Mouse (Mus musculus): ENCODE results near the gene Siah1b. TPM values are rescaled to one million over a fixed set of nuclear protein-coding genes. Genes with fewer than 3 reads are reported as not detected.

Siah1b gene
- total RNA-seq (2014; fragmentation: Nextera tagmentation): 17.5 and 19.5 TPM in 2 replicates
- 17.8 and 19.3 TPM in 2 replicates for total RNA-seq (2017)
- polyA plus RNA-seq (2012): 20.6 and 32.9 TPM in 2 replicates

GRCm38 (mm10) chrX:164076040-164076775 lies at the start of gene Siah1b:
TSS of gene Siah1b (minus strand) at chrX:164076493.
- peak within 1 kb of the TSS; percentile 75 for H3K4me3 ChIP-seq (ENCODE audit: low read depth, low read length)
- peak; percentile 97 for ATAC-seq (ENCODE audit: extremely low read depth, insufficient number of reproducible peaks, low FRiP score, poor library complexity, severe bottlenecking)
- peak; percentile 76 for DNase-seq (ENCODE audit: low spot score)
- H3K9me3 ChIP-seq (replicated peaks): no peaks in the 10 kb centered on the region
- peaks cover 26% of the 10 kb centered on the region for H3K36me3 ChIP-seq (replicated peaks)
- TF ChIP-seq GATA1 (IDR thresholded peaks at IDR 0.05; ENCODE audit: borderline replicate concordance, low read length) (no peak), POLR2AphosphoS5 (IDR thresholded peaks at IDR 0.05; ENCODE audit: insufficient replicate concordance, low read depth, low read length) (no peak), CTCF (IDR thresholded peaks at IDR 0.05; ENCODE audit: low read depth, low read length) (no peak), TAL1 (conservative IDR thresholded peaks at IDR 0.05; ENCODE audit: low read depth, low read length) (no peak), GATA2 (IDR thresholded peaks at IDR 0.05; ENCODE audit: borderline replicate concordance, low read depth, low read length) (no peak)
- H3K27me3 ChIP-seq (ENCODE audit: insufficient read depth, low read length): no peaks in the 10 kb centered on the region
- H3K4me1 ChIP-seq (ENCODE audit: insufficient read depth, low read depth, low read length): peaks cover 23% of the 10 kb centered on the region

GRCm38 (mm10) chrX:164123942-164124341 lies 47.6 kb upstream of the Siah1b start:
- H3K27me3 ChIP-seq (ENCODE audit: insufficient read depth, low read length): no peaks in the 10 kb centered on the region; the same call in 1 of the 2 replicates
- no peak for DNase-seq (ENCODE audit: low spot score)
- no peaks in the 10 kb centered on the region for H3K9me3 ChIP-seq (replicated peaks)
- H3K36me3 ChIP-seq (replicated peaks): no peaks in the 10 kb centered on the region
- TF ChIP-seq TAL1 (conservative IDR thresholded peaks at IDR 0.05; ENCODE audit: low read depth, low read length): no peak
- no peak for TF ChIP-seq GATA1 (IDR thresholded peaks at IDR 0.05; ENCODE audit: borderline replicate concordance, low read length)
- no peak for TF ChIP-seq GATA2 (IDR thresholded peaks at IDR 0.05; ENCODE audit: borderline replicate concordance, low read depth, low read length)
- TF ChIP-seq CTCF (IDR thresholded peaks at IDR 0.05; ENCODE audit: low read depth, low read length): no peak
- TF ChIP-seq POLR2AphosphoS5 (IDR thresholded peaks at IDR 0.05; ENCODE audit: insufficient replicate concordance, low read depth, low read length): no peak
- H3K4me1 ChIP-seq (ENCODE audit: insufficient read depth, low read depth, low read length): 0 out of 2 replicates have a peak, but pooled peaks cover 2% of the 10 kb centered on the region
- no peak overlapping the region for H3K4me3 ChIP-seq (ENCODE audit: low read depth, low read length)
- no peak for ATAC-seq (ENCODE audit: extremely low read depth, insufficient number of reproducible peaks, low FRiP score, poor library complexity, severe bottlenecking)

- DNase-seq (ENCODE audit: low spot score): no peak
- Histone ChIP-seq H3K4me1 (ENCODE audit: insufficient read depth, low read depth, low read length) (peaks cover 8% of the 10 kb centered on the region), H3K27me3 (ENCODE audit: insufficient read depth, low read length) (no peaks in the 10 kb centered on the region), H3K4me3 (ENCODE audit: low read depth, low read length) (no peak overlapping the region), H3K9me3 (replicated peaks) (no peaks in the 10 kb centered on the region), H3K36me3 (replicated peaks) (no peaks in the 10 kb centered on the region)
- TF ChIP-seq CTCF (IDR thresholded peaks at IDR 0.05; ENCODE audit: low read depth, low read length) (no peak), GATA2 (IDR thresholded peaks at IDR 0.05; ENCODE audit: borderline replicate concordance, low read depth, low read length) (no peak), POLR2AphosphoS5 (IDR thresholded peaks at IDR 0.05; ENCODE audit: insufficient replicate concordance, low read depth, low read length) (no peak), GATA1 (IDR thresholded peaks at IDR 0.05; ENCODE audit: borderline replicate concordance, low read length) (no peak), TAL1 (conservative IDR thresholded peaks at IDR 0.05; ENCODE audit: low read depth, low read length) (no peak)
- no peak for ATAC-seq (ENCODE audit: extremely low read depth, insufficient number of reproducible peaks, low FRiP score, poor library complexity, severe bottlenecking)
Observed at GRCm38 (mm10) chrX:164113744-164114143, 37.5 kb upstream of the Siah1b start.

GRCm38 (mm10) chrX:164111146-164111545 lies 34.9 kb upstream of the Siah1b start:
- H3K4me1 ChIP-seq (ENCODE audit: insufficient read depth, low read depth, low read length): peaks cover 8% of the 10 kb centered on the region
- H3K4me3 ChIP-seq (ENCODE audit: low read depth, low read length): no peak overlapping the region
- no peaks in the 10 kb centered on the region for H3K36me3 ChIP-seq (replicated peaks)
- DNase-seq (ENCODE audit: low spot score) (no peak), ATAC-seq (ENCODE audit: extremely low read depth, insufficient number of reproducible peaks, low FRiP score, poor library complexity, severe bottlenecking) (no peak)
- TF ChIP-seq CTCF (IDR thresholded peaks at IDR 0.05; ENCODE audit: low read depth, low read length): no peak
- H3K9me3 ChIP-seq (replicated peaks): no peaks in the 10 kb centered on the region
- no peaks in the 10 kb centered on the region for H3K27me3 ChIP-seq (ENCODE audit: insufficient read depth, low read length)

GRCm38 (mm10) chrX:164102656-164103055 lies 26.4 kb upstream of the Siah1b start:
- ATAC-seq (ENCODE audit: extremely low read depth, insufficient number of reproducible peaks, low FRiP score, poor library complexity, severe bottlenecking): peak; percentile 54; the same call in 1 of the 2 replicates

GRCm38 (mm10) chrX:164102198-164102597 lies 25.9 kb upstream of the Siah1b start:
- no peak for ATAC-seq (ENCODE audit: extremely low read depth, insufficient number of reproducible peaks, low FRiP score, poor library complexity, severe bottlenecking)
- Histone ChIP-seq H3K9me3 (replicated peaks) (no peaks in the 10 kb centered on the region), H3K4me1 (ENCODE audit: insufficient read depth, low read depth, low read length) (peaks cover 24% of the 10 kb centered on the region), H3K27me3 (ENCODE audit: insufficient read depth, low read length) (no peaks in the 10 kb centered on the region), H3K4me3 (ENCODE audit: low read depth, low read length) (peak overlapping the region; percentile 9; the same call in 1 of the 2 replicates), H3K36me3 (replicated peaks) (no peaks in the 10 kb centered on the region)
- DNase-seq (ENCODE audit: low spot score): no peak
- no peak for TF ChIP-seq POLR2AphosphoS5 (IDR thresholded peaks at IDR 0.05; ENCODE audit: insufficient replicate concordance, low read depth, low read length)
- no peak for TF ChIP-seq GATA2 (IDR thresholded peaks at IDR 0.05; ENCODE audit: borderline replicate concordance, low read depth, low read length)
- TF ChIP-seq TAL1 (conservative IDR thresholded peaks at IDR 0.05; ENCODE audit: low read depth, low read length): no peak
- TF ChIP-seq CTCF (IDR thresholded peaks at IDR 0.05; ENCODE audit: low read depth, low read length): no peak
- TF ChIP-seq GATA1 (IDR thresholded peaks at IDR 0.05; ENCODE audit: borderline replicate concordance, low read length): no peak

More at GRCm38 (mm10) chrX:164102656-164103055, 26.4 kb upstream of the Siah1b start:
- Histone ChIP-seq H3K36me3 (replicated peaks) (no peaks in the 10 kb centered on the region), H3K27me3 (ENCODE audit: insufficient read depth, low read length) (no peaks in the 10 kb centered on the region), H3K4me1 (ENCODE audit: insufficient read depth, low read depth, low read length) (peaks cover 21% of the 10 kb centered on the region), H3K4me3 (ENCODE audit: low read depth, low read length) (no peak overlapping the region), H3K9me3 (replicated peaks) (no peaks in the 10 kb centered on the region)
- DNase-seq (ENCODE audit: low spot score): no peak
- no peak for TF ChIP-seq POLR2AphosphoS5 (IDR thresholded peaks at IDR 0.05; ENCODE audit: insufficient replicate concordance, low read depth, low read length)
- TF ChIP-seq TAL1 (conservative IDR thresholded peaks at IDR 0.05; ENCODE audit: low read depth, low read length): 0 out of 2 replicates have a peak, but pooled peaks have one; percentile 12
